Mouse (Mus musculus) heart, postnatal 0 days (tissue): ENCODE data around the gene Klk13. TPM values are rescaled to one million over a fixed set of nuclear protein-coding genes. Genes with fewer than 3 reads are reported as not detected.

Experiments used
- ATAC-seq: fragments of 200-750 bp; cut with Nextera tagmentation; 2 replicates; pipeline ENCODE4 v1.8.0; 2017; ENCODE audit warnings: low read depth, moderate number of reproducible peaks, moderate library complexity; ENCODE audit not compliant: insufficient read depth
- DNase-seq: peaks from one replicate; pipeline ENCODE4 v3.0.0-alpha.2; 2016; ENCODE audit warnings: low spot score
- H3K27ac ChIP-seq: fragments of 300-500 bp; sonication (generic); 2 replicates; pipeline ENCODE4 v1.5.1; 2014; ENCODE audit warnings: low read depth, mild to moderate bottlenecking
- H3K27me3 ChIP-seq: fragments of 300-500 bp; sonication (generic); 2 replicates; pipeline ENCODE4 v1.6.1; 2014; ENCODE audit warnings: low read length, mixed read lengths; ENCODE audit not compliant: control insufficient read depth, insufficient read depth
- H3K36me3 ChIP-seq: fragments of 300-500 bp; sonication (generic); replicated peaks from 2 replicates; pipeline ENCODE4 v1.6.1; 2014; ENCODE audit warnings: low read length, mixed read lengths; ENCODE audit not compliant: control insufficient read depth, insufficient read depth
- H3K4me1 ChIP-seq: fragments of 300-500 bp; sonication (generic); 2 replicates; pipeline ENCODE4 v1.6.1; 2014; ENCODE audit warnings: antibody characterized with exemption; ENCODE audit not compliant: control insufficient read depth, insufficient read depth
- H3K4me2 ChIP-seq: fragments of 300-500 bp; sonication (generic); 2 replicates; pipeline ENCODE4 v1.6.1; 2014; ENCODE audit warnings: low read depth, mild to moderate bottlenecking, low read length, moderate library complexity
- H3K4me3 ChIP-seq: fragments of 300-500 bp; sonication (generic); 2 replicates; pipeline ENCODE4 v1.5.1; 2014; ENCODE audit warnings: low read depth, low read length
- H3K9ac ChIP-seq: fragments of 300-500 bp; sonication (generic); replicated peaks from 2 replicates; pipeline ENCODE4 v1.6.1; 2014; ENCODE audit warnings: low read depth, low read length, mixed read lengths
- H3K9me3 ChIP-seq: fragments of 300-500 bp; sonication (generic); replicated peaks from 2 replicates; pipeline ENCODE4 v1.6.1; 2016; ENCODE audit warnings: low read length; ENCODE audit not compliant: control insufficient read depth
- CTCF ChIP-seq: IDR thresholded peaks from 2 replicates; pipeline ENCODE4 v1.5.1; 2016; ENCODE audit warnings: antibody characterized with exemption, control low read depth, low read depth
- EP300 ChIP-seq: IDR thresholded peaks from 2 replicates; pipeline ENCODE4 v1.6.1; 2016; ENCODE audit warnings: antibody characterized with exemption, low read depth
- WGBS: fragments of 180-500 bp; shearing (Covaris S2); extraction: QIAGEN DNeasy Blood & Tissue Kit; methylation state at CpG from one replicate; pipeline ENCODE4 v1.1.7; 2014; 5-methylcytosine and 5-hydroxymethylcytosine counted together
- polyA plus RNA-seq: library from polyadenylated mRNA; unstranded; fragments of >200 nt; fragmentation: Nextera tagmentation; extraction: Ambion mirVana; gene quantifications from 2 replicates; pipeline ENCODE4 v1.2.1, GENCODE M21; 2015
- total RNA-seq: library from RNA; depleted of rRNA; stranded (reverse); fragments of >200 nt; gene quantifications from 2 replicates; pipeline ENCODE4 v1.2.3, GENCODE M21; 2014; ENCODE audit warnings: low replicate concordance; rRNA removed

Gene Klk13
- total and polyA plus RNA-seq, 2 experiments from 2014 or later = not detected

- Histone ChIP-seq H3K4me2 (no peak overlapping the region), H3K36me3 (no peaks in the 10 kb centered on the region), H3K4me1 (no peaks in the 10 kb centered on the region), H3K27me3 (no peaks in the 10 kb centered on the region), H3K9ac (no peak overlapping the region), H3K9me3 (no peaks in the 10 kb centered on the region), H3K27ac (no peak overlapping the region), H3K4me3 (no peak overlapping the region)
- ATAC-seq (no peak), DNase-seq (no peak)
- TF ChIP-seq EP300 (no peak), CTCF (no peak)
- WGBS = 87% methylated on average over 6 of the region's 6 CpGs
Measured at GRCm38 (mm10) chr7:43771916-43772315, 59.5 kb downstream of the Klk13 start.

GRCm38 (mm10) chr7:43772901-43773300 is 60.5 kb downstream of the Klk13 start:
- no peak overlapping the region for H3K4me3 ChIP-seq
- ATAC-seq (no peak), DNase-seq (no peak)
- H3K4me1 ChIP-seq = no peaks in the 10 kb centered on the region
- no peak overlapping the region for H3K27ac ChIP-seq
- H3K9ac ChIP-seq = no peak overlapping the region
- no peaks in the 10 kb centered on the region for H3K36me3 ChIP-seq
- 68% methylated on average over 3 of the region's 3 CpGs for WGBS
- no peak for TF ChIP-seq EP300
- no peak for TF ChIP-seq CTCF
- no peak overlapping the region for H3K4me2 ChIP-seq
- H3K27me3 ChIP-seq = no peaks in the 10 kb centered on the region
- H3K9me3 ChIP-seq = no peaks in the 10 kb centered on the region

- Histone ChIP-seq H3K4me3 (no peak within 1 kb of the TSS), H3K9me3 (no peaks in the 10 kb centered on the region), H3K4me1 (no peaks in the 10 kb centered on the region), H3K27me3 (no peaks in the 10 kb centered on the region), H3K4me2 (no peak within 1 kb of the TSS), H3K9ac (no peak within 1 kb of the TSS), H3K27ac (no peak within 1 kb of the TSS), H3K36me3 (no peaks in the 10 kb centered on the region)
- 90% methylated on average over 5 of the region's 5 CpGs for WGBS
- ATAC-seq (no peak), DNase-seq (no peak)
- TF ChIP-seq EP300 (no peak), CTCF (no peak)
Measured at GRCm38 (mm10) chr7:43774364-43774763, 62.0 kb downstream of the Klk13 start, which contains the start of gene Klk11. TSS of gene Klk11 (plus strand) at chr7:43774604.

- Histone ChIP-seq H3K4me1 (no peaks in the 10 kb centered on the region), H3K36me3 (no peaks in the 10 kb centered on the region), H3K4me3 (no peak overlapping the region), H3K9me3 (no peaks in the 10 kb centered on the region), H3K27me3 (no peaks in the 10 kb centered on the region), H3K27ac (no peak overlapping the region), H3K9ac (no peak overlapping the region), H3K4me2 (no peak overlapping the region)
- no peak for DNase-seq
- WGBS = 60% methylated on average over 6 of the region's 6 CpGs
- TF ChIP-seq CTCF (no peak), EP300 (no peak)
- no peak for ATAC-seq
Measured at GRCm38 (mm10) chr7:43774802-43775201, 62.4 kb downstream of the Klk13 start.

GRCm38 (mm10) chr7:43775311-43776057 is 63.1 kb downstream of the Klk13 start:
- ATAC-seq (no peak), DNase-seq (no peak)
- no peaks in the 10 kb centered on the region for H3K27me3 ChIP-seq
- no peak overlapping the region for H3K27ac ChIP-seq
- H3K4me2 ChIP-seq = no peak overlapping the region
- no peaks in the 10 kb centered on the region for H3K36me3 ChIP-seq
- H3K9me3 ChIP-seq = no peaks in the 10 kb centered on the region
- no peak overlapping the region for H3K9ac ChIP-seq
- no peaks in the 10 kb centered on the region for H3K4me1 ChIP-seq
- H3K4me3 ChIP-seq = no peak overlapping the region
- no peak for TF ChIP-seq CTCF
- no peak for TF ChIP-seq EP300
- 54% methylated on average over 7 of the region's 7 CpGs for WGBS

GRCm38 (mm10) chr7:43776506-43776905 is 64.1 kb downstream of the Klk13 start:
- 0 out of 2 replicates have a peak, but pooled peaks cover 2% of the 10 kb centered on the region for H3K27me3 ChIP-seq
- no peak overlapping the region for H3K4me2 ChIP-seq
- H3K4me3 ChIP-seq = no peak overlapping the region
- H3K4me1 ChIP-seq = no peaks in the 10 kb centered on the region
- H3K36me3 ChIP-seq = no peaks in the 10 kb centered on the region
- WGBS = 78% methylated on average over 5 of the region's 5 CpGs
- no peak overlapping the region for H3K9ac ChIP-seq
- no peak for ATAC-seq
- H3K27ac ChIP-seq = no peak overlapping the region
- TF ChIP-seq CTCF (no peak), EP300 (no peak)
- no peak for DNase-seq
- no peaks in the 10 kb centered on the region for H3K9me3 ChIP-seq

Other genes with a start within 250 kb of the Klk13 start
- 3.9 and 17.7 TPM in 2 replicates for gene Vsig10l, start 249.4 kb upstream of the Klk13 start, total RNA-seq
- 2.9 and 3.1 TPM in 2 replicates for gene Vsig10l, start 249.4 kb upstream of the Klk13 start, polyA plus RNA-seq
- gene Iglon5, start 222.5 kb upstream of the Klk13 start, total RNA-seq = 0.08 TPM in 1 of 2 replicates, not detected in the other
- gene Iglon5, start 222.5 kb upstream of the Klk13 start, polyA plus RNA-seq = not detected in 2 replicates
- gene 4931406B18Rik, start 206.6 kb upstream of the Klk13 start, total RNA-seq = not detected in 2 replicates
- gene 4931406B18Rik, start 206.6 kb upstream of the Klk13 start, polyA plus RNA-seq = not detected in 2 replicates
- 0.15 and 2.3 TPM in 2 replicates for gene Cd33, start 168.1 kb upstream of the Klk13 start, total RNA-seq
- gene Cd33, start 168.1 kb upstream of the Klk13 start, polyA plus RNA-seq = 0.37 and 1.4 TPM in 2 replicates
- 0.19 and 0.80 TPM in 2 replicates for gene Zfp658, start 150.3 kb upstream of the Klk13 start, total RNA-seq
- 0.57 and 0.80 TPM in 2 replicates for gene Zfp658, start 150.3 kb upstream of the Klk13 start, polyA plus RNA-seq
- 3.6 and 7.9 TPM in 2 replicates for gene Zfp719, start 133.0 kb upstream of the Klk13 start, total RNA-seq
- 3.6 and 4.0 TPM in 2 replicates for gene Zfp719, start 133.0 kb upstream of the Klk13 start, polyA plus RNA-seq
- gene Zfp819, start 105.4 kb upstream of the Klk13 start, total RNA-seq = not detected in 2 replicates
- gene Zfp819, start 105.4 kb upstream of the Klk13 start, polyA plus RNA-seq = not detected in 2 replicates
- gene Ceacam18, start 77.9 kb upstream of the Klk13 start, total RNA-seq = not detected in 2 replicates
- not detected in 2 replicates for gene Ceacam18, start 77.9 kb upstream of the Klk13 start, polyA plus RNA-seq
- gene Siglece, start 52.4 kb upstream of the Klk13 start, total RNA-seq = not detected in 2 replicates
- gene Siglece, start 52.4 kb upstream of the Klk13 start, polyA plus RNA-seq = 0.41 and 0.56 TPM in 2 replicates
- gene Ctu1, start 40.6 kb upstream of the Klk13 start, total RNA-seq = 6.3 and 7.9 TPM in 2 replicates
- 3.6 and 3.9 TPM in 2 replicates for gene Ctu1, start 40.6 kb upstream of the Klk13 start, polyA plus RNA-seq
- gene Klk14, start 22.1 kb upstream of the Klk13 start, total RNA-seq = not detected in 2 replicates
- gene Klk14, start 22.1 kb upstream of the Klk13 start, polyA plus RNA-seq = not detected in 2 replicates
- gene Klk12, start 56.3 kb downstream of the Klk13 start, total RNA-seq = not detected in 2 replicates
- not detected in 2 replicates for gene Klk12, start 56.3 kb downstream of the Klk13 start, polyA plus RNA-seq
- gene Klk11, start 62.0 kb downstream of the Klk13 start, total RNA-seq = not detected in 2 replicates
- 0.15 TPM in 1 of 2 replicates, not detected in the other for gene Klk11, start 62.0 kb downstream of the Klk13 start, polyA plus RNA-seq
- gene Klk10, start 68.5 kb downstream of the Klk13 start, total RNA-seq = 0.31 TPM in 1 of 2 replicates, not detected in the other
- gene Klk10, start 68.5 kb downstream of the Klk13 start, polyA plus RNA-seq = 0.27 and 0.52 TPM in 2 replicates
- not detected in 2 replicates for gene Klk9, start 79.3 kb downstream of the Klk13 start, total RNA-seq
- 0.08 TPM in 1 of 2 replicates, not detected in the other for gene Klk9, start 79.3 kb downstream of the Klk13 start, polyA plus RNA-seq
- gene Klk8, start 85.0 kb downstream of the Klk13 start, total RNA-seq = 9.3 and 40.6 TPM in 2 replicates
- 16.4 and 17.0 TPM in 2 replicates for gene Klk8, start 85.0 kb downstream of the Klk13 start, polyA plus RNA-seq
- gene Klk7, start 98.7 kb downstream of the Klk13 start, total RNA-seq = not detected in 2 replicates
- gene Klk7, start 98.7 kb downstream of the Klk13 start, polyA plus RNA-seq = 0.05 TPM in 1 of 2 replicates, not detected in the other
- gene Klk6, start 111.9 kb downstream of the Klk13 start, total RNA-seq = not detected in 2 replicates
- not detected in 2 replicates for gene Klk6, start 111.9 kb downstream of the Klk13 start, polyA plus RNA-seq
- not detected in 2 replicates for gene Klk5, start 129.4 kb downstream of the Klk13 start, total RNA-seq
- gene Klk5, start 129.4 kb downstream of the Klk13 start, polyA plus RNA-seq = not detected in 2 replicates
- gene Klk4, start 168.6 kb downstream of the Klk13 start, total RNA-seq = not detected in 2 replicates
- not detected in 2 replicates for gene Klk4, start 168.6 kb downstream of the Klk13 start, polyA plus RNA-seq
- gene Klk15, start 221.2 kb downstream of the Klk13 start, total RNA-seq = not detected in 2 replicates
- gene Klk15, start 221.2 kb downstream of the Klk13 start, polyA plus RNA-seq = not detected in 2 replicates
- not detected in 2 replicates for gene Klk1b8, start 238.1 kb downstream of the Klk13 start, total RNA-seq
- gene Klk1b8, start 238.1 kb downstream of the Klk13 start, polyA plus RNA-seq = not detected in 2 replicates